Mouse (Mus musculus): Measurements from ENCODE around the gene Lhx4. TPM values are rescaled to one million over a fixed set of nuclear protein-coding genes. Genes with fewer than 3 reads are reported as not detected.

Gene Lhx4
- total RNA-seq, 2 experiments from 2014 or later: not detected

- no peak for DNase-seq (ENCODE audit: low spot score)
- intact Hi-C loops (cut with DNase I): no loop called here
Measured at GRCm38 (mm10) chr1:155747011-155747410, 4.5 kb downstream of the Lhx4 start.

DNA sequence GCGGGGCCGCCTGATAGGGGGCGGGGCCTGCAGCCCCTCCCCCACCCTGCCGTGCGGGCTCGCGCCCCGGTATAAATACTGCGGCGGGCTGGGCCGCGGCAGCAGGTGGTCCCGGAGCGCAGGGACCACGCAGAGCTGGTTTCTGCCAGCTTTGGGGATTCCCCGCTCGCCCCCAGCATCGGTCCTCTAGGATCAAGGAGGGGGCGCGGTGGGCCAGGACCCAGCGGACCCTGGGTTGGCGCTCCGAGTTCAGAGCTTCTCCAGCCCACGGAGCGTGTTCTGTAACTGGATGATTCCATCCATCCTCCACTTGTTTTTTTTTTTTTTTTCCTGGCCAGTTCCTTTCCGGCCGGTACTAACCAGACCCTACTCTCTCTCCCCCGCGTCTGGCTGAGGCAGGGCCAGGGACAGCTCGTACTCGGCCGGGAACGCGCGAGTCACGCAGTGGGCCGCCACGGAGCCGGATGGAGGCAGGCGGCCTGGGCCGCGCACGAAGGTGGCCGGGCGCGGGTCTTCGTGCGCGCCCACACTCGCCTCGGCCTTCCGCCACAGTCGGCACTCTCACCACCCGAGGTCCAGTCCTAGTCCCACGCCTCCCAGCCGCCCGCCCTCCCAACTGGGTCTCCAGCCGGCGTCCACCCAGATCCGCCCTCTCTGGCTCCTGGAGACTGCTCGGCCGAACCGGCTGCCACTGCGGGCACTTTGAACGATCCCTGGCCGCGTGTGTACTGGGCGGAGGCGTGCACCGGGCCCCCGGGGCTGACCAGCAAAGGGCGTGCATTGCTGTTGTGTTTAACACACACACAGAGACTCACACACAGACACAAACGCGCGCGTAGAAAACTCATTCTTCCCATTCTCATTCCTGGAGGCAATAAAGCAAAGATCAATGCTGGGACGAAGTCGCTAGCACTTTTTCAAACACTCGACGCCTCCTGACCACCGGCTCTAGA lies 8.8 kb downstream of the Lhx4 start:
- DNase-seq (ENCODE audit: low spot score): no peak
- intact Hi-C loops (cut with DNase I): no loop called here

- intact Hi-C loops (cut with DNase I): no loop called here
Measured at GRCm38 (mm10) chr1:155741988-155742387, 9.5 kb downstream of the Lhx4 start.

DNA sequence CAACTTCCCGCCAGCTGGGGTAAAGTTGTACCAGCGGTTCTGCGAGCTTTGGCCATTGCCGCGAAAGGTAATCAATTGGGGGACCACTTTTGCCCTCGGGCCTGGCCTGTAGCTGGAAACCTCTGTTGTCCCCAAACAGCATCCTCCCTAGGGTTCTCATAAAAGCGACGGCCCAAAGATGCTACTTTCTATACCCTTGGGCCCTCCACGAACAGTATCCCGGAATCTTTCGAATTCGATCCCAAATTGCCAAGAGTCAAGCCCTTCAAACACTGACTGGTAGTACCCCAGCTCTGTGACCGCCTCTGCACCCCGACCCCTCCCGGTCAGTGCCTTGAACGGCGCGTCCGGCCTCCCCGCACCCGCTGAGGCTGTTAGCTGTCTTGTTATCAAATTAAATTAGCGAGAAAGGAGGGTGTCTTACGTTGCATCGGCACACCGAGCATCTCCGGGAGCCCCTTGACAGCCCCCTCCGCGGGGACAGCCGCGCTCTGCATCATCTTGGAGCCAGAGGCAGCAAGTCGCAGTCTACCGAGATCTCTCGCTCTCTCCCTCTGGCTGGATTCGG lies 10.0 kb downstream of the Lhx4 start:
- intact Hi-C loops (cut with DNase I): no loop called here
- no peak for DNase-seq (ENCODE audit: low spot score)

More at GRCm38 (mm10) chr1:155741988-155742387, 9.5 kb downstream of the Lhx4 start:
- no peak for DNase-seq (ENCODE audit: low spot score)

- no peak for DNase-seq (ENCODE audit: low spot score)
- intact Hi-C loops (cut with DNase I): no loop called here
Measured at GRCm38 (mm10) chr1:155740622-155741377, 10.7 kb downstream of the Lhx4 start.

DNA sequence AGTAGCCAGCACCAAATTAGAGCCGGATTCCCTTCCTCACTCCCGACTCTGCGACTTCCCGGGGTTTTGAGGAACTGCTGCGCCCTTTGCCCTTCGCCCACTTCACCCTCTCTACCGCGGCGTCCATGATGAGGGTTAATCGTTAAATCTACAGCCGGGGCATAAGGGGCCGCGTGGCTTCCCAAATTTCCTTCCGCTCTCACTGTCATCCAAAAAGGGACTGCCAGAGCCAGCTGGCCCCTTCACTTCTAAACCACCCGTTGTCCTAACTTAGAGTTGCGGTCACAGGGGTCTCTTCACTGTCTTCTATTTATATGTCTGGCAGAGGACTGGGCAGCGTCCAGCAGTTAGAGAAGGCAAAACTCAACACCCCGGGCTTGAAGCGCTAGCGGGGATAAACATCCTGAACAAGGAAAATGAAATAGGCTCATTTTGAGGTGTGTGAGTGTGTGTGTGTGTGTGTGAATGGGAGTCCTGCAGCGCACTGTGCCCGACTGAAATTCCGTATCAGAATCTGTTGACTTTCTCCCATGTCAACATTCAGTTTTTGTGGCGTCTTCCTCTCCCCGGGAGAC lies 13.6 kb downstream of the Lhx4 start:
- intact Hi-C loops (cut with DNase I): no loop called here
- no peak for DNase-seq (ENCODE audit: low spot score)

DNA sequence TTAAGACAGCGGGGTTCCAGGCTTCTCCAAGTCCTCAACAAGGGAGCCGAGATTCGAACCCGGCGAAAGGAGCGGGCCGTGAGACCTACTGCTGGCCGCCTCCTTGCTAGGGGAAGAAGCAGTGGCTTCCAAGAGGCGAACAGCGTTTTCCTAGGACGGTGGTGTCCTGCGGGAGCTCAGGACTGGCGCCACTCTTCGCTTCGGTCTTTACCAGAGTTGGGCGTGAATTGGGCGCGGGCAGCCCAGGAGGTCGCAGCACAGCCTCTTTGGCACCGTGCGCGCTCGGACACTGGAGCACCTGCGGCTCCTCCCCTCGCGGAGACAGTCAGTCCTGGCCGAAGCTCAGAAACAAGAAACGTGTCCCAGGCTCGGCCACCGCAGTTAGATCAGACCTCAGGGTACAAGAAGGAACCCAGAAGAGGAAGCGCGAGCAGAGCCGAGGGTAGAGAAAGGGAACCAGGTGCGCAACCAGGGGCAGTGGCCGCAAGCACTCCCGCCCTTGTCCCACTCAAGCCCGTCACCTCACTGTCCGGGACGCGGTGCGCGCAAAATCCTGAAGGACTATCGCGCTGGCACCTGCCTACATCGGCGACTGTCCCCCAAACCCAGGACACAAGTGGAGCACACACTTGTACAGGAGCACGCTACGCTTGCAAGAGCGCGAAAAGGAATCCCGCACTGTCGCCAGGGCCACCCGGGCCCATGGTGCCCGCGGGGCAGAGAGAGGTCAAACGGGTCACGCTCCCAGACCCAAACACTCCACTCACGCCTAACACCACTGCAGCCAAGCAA lies 14.3 kb downstream of the Lhx4 start:
- DNase-seq (ENCODE audit: low spot score): no peak

DNA sequence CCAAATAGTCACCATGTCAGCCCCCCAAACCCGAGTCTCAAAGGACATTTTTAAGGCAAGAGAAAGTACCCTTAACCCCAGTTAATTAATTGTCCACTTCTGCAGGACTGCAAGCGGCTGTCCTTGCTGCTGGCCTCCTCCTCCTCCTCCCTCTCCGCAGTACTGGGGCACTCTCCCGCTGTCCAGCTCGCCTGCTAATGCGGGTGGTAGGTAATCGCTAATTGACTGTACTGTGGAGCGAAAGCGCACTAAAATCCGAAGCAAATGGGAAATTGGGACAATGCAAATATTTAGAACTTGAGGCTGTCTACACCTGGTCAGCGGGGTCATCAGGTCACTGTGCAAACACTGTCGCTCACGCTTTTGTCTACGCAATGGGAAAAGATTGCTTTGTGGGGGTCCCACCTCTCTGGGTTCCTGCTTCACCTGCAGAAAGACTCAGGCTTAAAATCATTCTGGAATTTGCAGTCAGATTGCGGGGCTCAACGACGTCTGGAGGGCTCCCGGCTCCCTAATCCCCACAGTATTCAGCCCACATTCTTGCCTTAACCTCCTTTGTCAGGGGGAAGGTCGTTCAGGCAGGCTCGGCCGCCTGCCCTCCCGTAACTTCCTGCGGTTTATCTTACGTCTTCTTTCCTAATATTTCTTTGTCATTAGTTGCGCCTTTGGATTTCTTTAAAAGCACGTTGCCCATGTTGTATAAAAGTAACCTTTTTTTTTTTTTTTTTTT lies 15.2 kb downstream of the Lhx4 start:
- intact Hi-C loops (cut with DNase I): no loop called here
- DNase-seq (ENCODE audit: low spot score): no peak

More for the DNA sequence above, 14.3 kb downstream of the Lhx4 start:
- intact Hi-C loops (cut with DNase I): no loop called here

GRCm38 (mm10) chr1:155731156-155731555 lies 20.3 kb downstream of the Lhx4 start:
- intact Hi-C loops (cut with DNase I): no loop called here
- no peak for DNase-seq (ENCODE audit: low spot score)

DNA sequence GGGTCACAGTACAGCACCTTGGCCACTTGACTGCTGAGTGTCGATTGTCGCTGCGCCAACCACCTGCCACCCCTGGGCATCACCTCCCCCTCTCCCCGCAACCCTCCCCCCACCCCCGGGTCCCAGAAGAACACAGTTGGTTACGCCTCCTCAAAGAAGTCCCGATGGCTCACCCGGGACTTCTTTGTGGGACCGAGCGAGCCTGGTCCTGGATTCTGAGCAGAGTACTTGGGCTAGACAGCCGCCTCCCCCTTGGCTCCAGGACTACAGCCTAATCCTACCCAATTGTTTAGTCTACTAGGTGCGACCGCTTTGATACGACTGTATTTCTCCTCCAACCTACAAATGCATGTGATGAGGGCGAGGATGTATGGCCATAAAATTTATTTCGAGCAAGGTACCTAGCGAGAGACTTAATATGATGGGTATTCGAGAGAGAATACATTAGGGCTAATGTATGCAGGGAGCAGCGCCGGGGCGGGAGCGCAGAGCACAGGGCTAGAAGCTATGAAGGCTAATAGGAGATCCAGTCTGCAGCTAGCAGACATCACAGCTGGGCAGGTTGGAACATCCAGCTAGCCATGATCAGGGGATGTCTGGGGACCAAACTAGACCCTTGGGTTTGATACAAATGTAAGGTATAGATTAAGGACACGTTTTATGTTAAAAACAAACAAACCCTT lies 22.2 kb downstream of the Lhx4 start:
- DNase-seq (ENCODE audit: low spot score): no peak

DNA sequence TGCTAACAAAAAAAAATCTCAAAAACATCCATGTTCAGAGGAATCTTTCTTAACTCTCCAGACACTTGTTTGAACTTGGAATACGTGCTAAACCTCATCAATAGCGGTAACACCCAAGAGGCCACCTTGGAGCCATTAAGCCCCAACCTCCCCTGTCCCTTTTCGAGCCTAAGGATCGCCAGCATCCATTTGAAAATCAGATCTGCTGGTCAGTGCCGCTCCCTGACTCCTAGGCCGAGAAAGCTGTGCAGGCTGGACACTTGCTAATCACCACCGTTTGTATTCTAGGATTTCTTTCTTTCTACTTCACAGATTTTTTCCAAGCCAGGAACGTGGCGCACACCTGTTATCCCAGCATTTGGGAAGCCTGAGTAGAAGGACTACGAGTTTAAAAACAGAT lies 23.7 kb downstream of the Lhx4 start:
- intact Hi-C loops (cut with DNase I): no loop called here
- DNase-seq (ENCODE audit: low spot score): no peak

More for the DNA sequence above, 22.2 kb downstream of the Lhx4 start:
- intact Hi-C loops (cut with DNase I): no loop called here

GRCm38 (mm10) chr1:155725876-155726275 lies 25.6 kb downstream of the Lhx4 start:
- intact Hi-C loops (cut with DNase I): no loop called here
- no peak for DNase-seq (ENCODE audit: low spot score)

- DNase-seq (ENCODE audit: low spot score): no peak
- intact Hi-C loops (cut with DNase I): loop anchor here (5.0 kb wide), 1 partner anchor 147 kb away; no protein-coding TSS in a partner anchor
Measured at GRCm38 (mm10) chr1:155724301-155724700, 27.2 kb downstream of the Lhx4 start.

GRCm38 (mm10) chr1:155722185-155722584 lies 29.3 kb downstream of the Lhx4 start:
- intact Hi-C loops (cut with DNase I): loop anchor here (5.0 kb wide), 1 partner anchor 145 kb away; no protein-coding TSS in a partner anchor
- no peak for DNase-seq (ENCODE audit: low spot score)

- no peak for DNase-seq (ENCODE audit: low spot score)
- intact Hi-C loops (cut with DNase I): loop anchor here (5.0 kb wide), 1 partner anchor 144 kb away; no protein-coding TSS in a partner anchor
Measured at GRCm38 (mm10) chr1:155721443-155721842, 30.0 kb downstream of the Lhx4 start.

DNA sequence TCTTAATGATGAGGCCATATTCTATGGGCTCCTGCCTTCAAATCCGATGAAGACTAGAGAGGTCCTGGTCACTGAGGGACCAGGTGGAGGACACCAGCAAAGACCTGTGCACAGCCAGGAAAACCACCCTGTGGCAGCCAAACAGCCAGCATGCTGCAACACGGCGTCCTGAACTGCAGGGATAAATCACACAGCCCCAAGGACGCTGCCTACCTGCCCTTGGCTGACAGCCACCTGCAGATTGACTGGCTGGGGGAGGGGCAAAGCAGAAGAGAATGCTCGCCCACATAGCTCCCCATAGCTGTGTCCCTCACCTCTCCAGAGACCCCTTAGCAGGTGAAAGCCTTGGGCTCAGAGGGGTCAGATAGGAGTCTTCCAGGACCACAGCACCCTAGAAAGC lies 31.5 kb downstream of the Lhx4 start:
- no peak for DNase-seq (ENCODE audit: low spot score)
- intact Hi-C loops (cut with DNase I): loop anchor here (5.0 kb wide), 1 partner anchor 143 kb away; no protein-coding TSS in a partner anchor

- intact Hi-C loops (cut with DNase I): no loop called here
- DNase-seq (ENCODE audit: low spot score): no peak
Measured at GRCm38 (mm10) chr1:155718851-155719250, 32.6 kb downstream of the Lhx4 start.

DNA sequence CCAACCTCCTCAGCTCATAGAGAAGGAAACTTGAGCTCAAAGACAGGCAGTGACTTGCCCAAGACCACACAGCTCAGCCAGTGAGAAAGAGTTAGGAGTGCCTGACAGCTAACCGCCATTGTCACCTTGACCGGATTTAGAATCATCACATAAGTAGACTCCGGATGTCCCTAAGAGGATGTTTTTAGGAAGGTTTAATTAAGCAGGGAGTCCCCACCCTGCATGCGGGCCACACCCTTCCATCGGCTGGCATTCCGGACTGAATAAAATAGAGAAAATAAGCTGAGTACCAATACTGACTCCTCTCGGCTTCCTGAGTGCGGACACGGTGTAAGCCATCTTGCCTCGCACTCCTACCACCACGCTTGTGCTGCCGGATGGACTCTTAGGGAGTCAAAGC lies 34.2 kb downstream of the Lhx4 start:
- intact Hi-C loops (cut with DNase I): no loop called here
- DNase-seq (ENCODE audit: low spot score): no peak
